Mouse (Mus musculus): ENCODE data around the gene Gtf3c3. TPM values are rescaled to one million over a fixed set of nuclear protein-coding genes. Genes with fewer than 3 reads are reported as not detected.

The Gtf3c3 gene
- polyA plus RNA-seq, 2 experiments: 15.5 to 22.8 TPM

- H3K4me1 ChIP-seq (ENCODE audit: control insufficient read depth, insufficient read depth, low read length): no peaks in the 10 kb centered on the region
- ATAC-seq (ENCODE audit: low FRiP score, low read depth) (no peak), DNase-seq (ENCODE audit: low spot score) (no peak)
- no peak for TF ChIP-seq POLR2A (IDR thresholded peaks at IDR 0.05; ENCODE audit: borderline replicate concordance, extremely low read depth, insufficient read depth, insufficient read length)
- no peaks in the 10 kb centered on the region for H3K27me3 ChIP-seq (ENCODE audit: control insufficient read depth, insufficient read depth, low read length)
- no peak overlapping the region for H3K9ac ChIP-seq (ENCODE audit: low read depth, low read length, severe bottlenecking)
- 95% methylated on average over 3 of the region's 3 CpGs for WGBS
- H3K4me3 ChIP-seq (replicated peaks; ENCODE audit: low read length): no peak overlapping the region
- no peaks in the 10 kb centered on the region for H3K9me3 ChIP-seq (ENCODE audit: control insufficient read depth, low read length)
- H3K4me2 ChIP-seq (replicated peaks; ENCODE audit: low read depth, low read length, severe bottlenecking): no peak overlapping the region
- no peak overlapping the region for H3K27ac ChIP-seq (replicated peaks; ENCODE audit: low read depth, low read length)
- peaks cover 75% of the 10 kb centered on the region for H3K36me3 ChIP-seq (ENCODE audit: control insufficient read depth, insufficient read depth, low read length)
Measured at GRCm38 (mm10) chr1:54421670-54422069, 17.1 kb downstream of the Gtf3c3 start.

- TF ChIP-seq POLR2A (IDR thresholded peaks at IDR 0.05; ENCODE audit: borderline replicate concordance, extremely low read depth, insufficient read depth, insufficient read length): no peak
- ATAC-seq (ENCODE audit: low FRiP score, low read depth) (no peak), DNase-seq (ENCODE audit: low spot score) (no peak)
- no peaks in the 10 kb centered on the region for H3K9me3 ChIP-seq (ENCODE audit: control insufficient read depth, low read length)
- no peak overlapping the region for H3K4me3 ChIP-seq (replicated peaks; ENCODE audit: low read length)
- H3K27me3 ChIP-seq (ENCODE audit: control insufficient read depth, insufficient read depth, low read length): no peaks in the 10 kb centered on the region
- no peak overlapping the region for H3K9ac ChIP-seq (ENCODE audit: low read depth, low read length, severe bottlenecking)
- H3K36me3 ChIP-seq (ENCODE audit: control insufficient read depth, insufficient read depth, low read length): peaks cover 59% of the 10 kb centered on the region
- no peak overlapping the region for H3K27ac ChIP-seq (replicated peaks; ENCODE audit: low read depth, low read length)
- H3K4me2 ChIP-seq (replicated peaks; ENCODE audit: low read depth, low read length, severe bottlenecking): no peak overlapping the region
- no peaks in the 10 kb centered on the region for H3K4me1 ChIP-seq (ENCODE audit: control insufficient read depth, insufficient read depth, low read length)
Measured at GRCm38 (mm10) chr1:54402736-54403135, 36.0 kb downstream of the Gtf3c3 start.

GRCm38 (mm10) chr1:54384221-54384620 is 54.5 kb downstream of the Gtf3c3 start:
- Histone ChIP-seq H3K4me2 (replicated peaks; ENCODE audit: low read depth, low read length, severe bottlenecking) (no peak overlapping the region), H3K4me3 (replicated peaks; ENCODE audit: low read length) (no peak overlapping the region), H3K9ac (ENCODE audit: low read depth, low read length, severe bottlenecking) (no peak overlapping the region), H3K27me3 (ENCODE audit: control insufficient read depth, insufficient read depth, low read length) (no peaks in the 10 kb centered on the region), H3K36me3 (ENCODE audit: control insufficient read depth, insufficient read depth, low read length) (no peaks in the 10 kb centered on the region), H3K27ac (replicated peaks; ENCODE audit: low read depth, low read length) (no peak overlapping the region), H3K4me1 (ENCODE audit: control insufficient read depth, insufficient read depth, low read length) (no peaks in the 10 kb centered on the region), H3K9me3 (ENCODE audit: control insufficient read depth, low read length) (no peaks in the 10 kb centered on the region)
- DNase-seq (ENCODE audit: low spot score) (no peak), ATAC-seq (ENCODE audit: low FRiP score, low read depth) (no peak)
- WGBS: 38% methylated on average over 1 of the region's 1 CpGs
- no peak for TF ChIP-seq POLR2A (IDR thresholded peaks at IDR 0.05; ENCODE audit: borderline replicate concordance, extremely low read depth, insufficient read depth, insufficient read length)

GRCm38 (mm10) chr1:54380978-54381914 is 57.5 kb downstream of the Gtf3c3 start:
- Histone ChIP-seq H3K4me1 (ENCODE audit: control insufficient read depth, insufficient read depth, low read length) (no peaks in the 10 kb centered on the region), H3K27me3 (ENCODE audit: control insufficient read depth, insufficient read depth, low read length) (no peaks in the 10 kb centered on the region), H3K9me3 (ENCODE audit: control insufficient read depth, low read length) (no peaks in the 10 kb centered on the region), H3K36me3 (ENCODE audit: control insufficient read depth, insufficient read depth, low read length) (no peaks in the 10 kb centered on the region), H3K9ac (ENCODE audit: low read depth, low read length, severe bottlenecking) (no peak overlapping the region), H3K4me2 (replicated peaks; ENCODE audit: low read depth, low read length, severe bottlenecking) (no peak overlapping the region), H3K27ac (replicated peaks; ENCODE audit: low read depth, low read length) (no peak overlapping the region), H3K4me3 (replicated peaks; ENCODE audit: low read length) (no peak overlapping the region)
- no peak for TF ChIP-seq POLR2A (IDR thresholded peaks at IDR 0.05; ENCODE audit: borderline replicate concordance, extremely low read depth, insufficient read depth, insufficient read length)
- 0 out of 2 replicates have a peak, but pooled peaks have one; percentile 60 for ATAC-seq (ENCODE audit: low FRiP score, low read depth)
- 84% methylated on average over 9 of the region's 9 CpGs for WGBS
- peak; percentile 80 for DNase-seq (ENCODE audit: low spot score)

- no peaks in the 10 kb centered on the region for H3K9me3 ChIP-seq (ENCODE audit: control insufficient read depth, low read length)
- ATAC-seq (ENCODE audit: low FRiP score, low read depth) (no peak), DNase-seq (ENCODE audit: low spot score) (no peak)
- no peaks in the 10 kb centered on the region for H3K27me3 ChIP-seq (ENCODE audit: control insufficient read depth, insufficient read depth, low read length)
- H3K36me3 ChIP-seq (ENCODE audit: control insufficient read depth, insufficient read depth, low read length): no peaks in the 10 kb centered on the region
- no peak overlapping the region for H3K4me3 ChIP-seq (replicated peaks; ENCODE audit: low read length)
- H3K4me1 ChIP-seq (ENCODE audit: control insufficient read depth, insufficient read depth, low read length): no peaks in the 10 kb centered on the region
- TF ChIP-seq POLR2A (IDR thresholded peaks at IDR 0.05; ENCODE audit: borderline replicate concordance, extremely low read depth, insufficient read depth, insufficient read length): no peak
- H3K27ac ChIP-seq (replicated peaks; ENCODE audit: low read depth, low read length): no peak overlapping the region
- H3K4me2 ChIP-seq (replicated peaks; ENCODE audit: low read depth, low read length, severe bottlenecking): no peak overlapping the region
- no peak overlapping the region for H3K9ac ChIP-seq (ENCODE audit: low read depth, low read length, severe bottlenecking)
Measured at GRCm38 (mm10) chr1:54377506-54378051, 61.2 kb downstream of the Gtf3c3 start.
